Mouse (Mus musculus): ENCODE measurements around the gene Htr1d.

GRCm38 (mm10) chr4:136452792-136453191 is 29.5 kb downstream of the Htr1d start:
- TF ChIP-seq CTCF (IDR thresholded peaks at IDR 0.05; ENCODE audit: insufficient read depth, low read depth, low read length) (no peak), POLR2A (IDR thresholded peaks at IDR 0.05; ENCODE audit: insufficient read depth, low read depth, low read length) (no peak)

All from olfactory bulb, adult 2 months (tissue).